Mouse (Mus musculus) lung, postnatal 25 days (tissue): ENCODE results near the gene Rpl38.

Experiments used
- DNase-seq: peaks from one replicate; pipeline ENCODE4 v3.0.0; 2022; ENCODE audit warnings: low spot score

Rpl38 gene

DNA sequence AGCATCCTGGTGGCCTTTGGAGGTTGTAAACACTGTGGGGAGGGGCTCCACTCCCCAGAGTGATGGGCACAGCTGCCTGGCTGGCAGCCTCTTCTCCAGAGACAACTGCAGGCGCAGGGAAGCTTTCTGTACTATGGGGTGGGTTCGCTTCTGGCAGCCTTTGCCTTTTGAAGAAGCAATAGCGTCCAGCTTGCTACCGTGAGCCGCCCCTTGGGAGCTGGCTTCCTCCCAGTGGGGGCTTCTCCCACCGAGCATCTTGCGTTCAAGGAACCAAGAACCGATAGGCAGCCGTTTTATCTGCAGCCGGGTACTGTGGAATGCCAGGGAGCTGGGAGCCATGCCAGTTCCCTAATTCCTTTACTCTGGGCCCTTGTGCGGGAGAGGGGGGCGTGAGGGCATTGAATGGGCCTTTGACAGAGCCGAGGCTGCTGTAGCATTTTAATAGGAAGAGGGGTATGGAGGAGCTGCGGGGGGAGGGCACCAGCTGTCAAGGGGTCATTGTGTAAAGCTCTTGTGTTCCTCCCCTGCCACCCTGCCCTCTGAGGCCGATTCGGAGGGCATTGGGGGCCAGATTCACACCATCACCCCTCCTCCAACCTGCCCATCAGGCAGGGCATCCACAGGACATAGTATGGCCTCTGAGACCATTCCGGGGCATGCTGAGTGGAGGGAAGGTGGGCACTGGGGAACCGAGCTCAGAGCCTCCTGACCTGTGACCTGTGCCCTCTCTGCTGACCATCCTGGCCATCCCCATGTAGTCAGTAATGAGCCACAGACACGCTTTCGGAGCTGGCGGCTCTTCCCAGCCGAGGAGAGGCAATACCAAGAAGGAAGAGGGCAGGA, 36.0 kb downstream of the Rpl38 start:
- no peak for DNase-seq

DNA sequence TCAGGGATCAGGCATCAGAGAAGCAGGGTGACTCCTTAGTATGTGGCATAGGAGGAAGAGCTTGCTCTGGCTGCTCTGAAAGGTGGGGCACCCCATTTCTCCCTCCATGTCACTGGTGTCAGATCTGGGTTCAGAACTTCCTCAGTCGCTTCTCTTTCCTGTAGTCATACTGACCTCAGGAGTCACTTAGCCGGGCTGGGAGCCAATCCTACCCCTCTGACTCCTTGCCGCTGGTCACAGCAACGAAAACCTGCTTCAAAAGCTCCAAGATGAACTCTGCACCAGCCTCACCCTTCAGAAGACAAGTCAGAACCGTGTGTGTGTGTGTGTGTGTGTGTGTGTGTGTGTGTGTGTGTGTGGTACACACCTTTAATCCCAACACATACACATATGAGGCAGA, 38.0 kb downstream of the Rpl38 start:
- DNase-seq = no peak

DNA sequence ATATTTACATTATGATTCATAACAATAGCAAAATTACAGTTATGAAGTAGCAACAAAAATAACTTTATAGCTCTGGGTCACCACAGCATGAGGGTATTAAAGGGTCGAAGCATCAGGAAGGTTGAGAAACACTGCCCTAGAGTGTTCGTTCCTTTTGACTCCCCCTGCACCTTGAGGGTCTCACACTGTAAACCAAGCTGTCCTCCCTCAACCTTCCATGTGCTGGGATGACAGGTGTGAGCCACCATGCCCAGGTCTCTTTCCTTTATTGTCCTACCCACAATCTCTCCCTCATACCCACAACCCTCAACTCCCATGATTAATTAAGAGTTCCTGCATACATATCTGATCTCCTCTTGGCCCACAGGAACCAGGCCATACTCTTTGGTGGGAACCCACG, 43.1 kb downstream of the Rpl38 start:
- no peak for DNase-seq

DNA sequence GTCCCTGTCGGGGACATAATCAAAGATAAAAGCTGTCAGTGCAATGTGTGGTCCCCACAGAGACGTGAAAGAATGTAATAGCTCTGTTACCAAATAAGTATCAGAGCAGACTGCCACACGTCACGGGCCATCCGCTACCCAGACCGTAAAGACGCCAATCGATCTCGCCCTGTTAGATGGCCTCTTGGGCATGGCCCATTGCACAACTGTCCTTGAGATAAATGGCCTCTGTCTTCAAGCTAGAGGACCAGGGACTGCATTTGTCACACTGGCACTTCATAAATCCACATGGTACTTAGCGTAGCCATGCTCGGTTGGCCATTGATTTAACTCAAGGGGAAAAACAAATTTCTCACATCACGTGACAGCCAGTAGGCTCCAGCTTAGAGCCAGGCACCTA, 43.5 kb downstream of the Rpl38 start:
- no peak for DNase-seq

DNA sequence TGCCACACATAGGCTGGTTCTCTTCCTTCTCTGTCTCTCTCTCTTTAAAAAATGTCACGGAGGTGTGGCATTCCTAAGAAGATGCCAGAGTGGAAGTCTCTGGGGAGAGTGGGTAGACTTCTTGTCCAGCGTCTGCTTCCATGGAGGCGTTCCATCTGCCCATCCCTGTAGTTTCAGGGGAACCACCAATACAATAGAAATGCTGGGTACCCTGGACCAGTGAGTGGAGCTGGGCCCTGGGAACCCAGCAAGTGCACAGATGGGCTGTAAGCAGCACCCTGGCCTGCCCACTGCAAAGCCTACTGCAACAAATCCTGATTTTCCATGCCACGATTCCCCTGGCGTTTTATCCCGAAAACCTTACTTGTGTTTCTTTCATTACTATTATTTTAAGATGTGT, 46.2 kb downstream of the Rpl38 start:
- DNase-seq = no peak

DNA sequence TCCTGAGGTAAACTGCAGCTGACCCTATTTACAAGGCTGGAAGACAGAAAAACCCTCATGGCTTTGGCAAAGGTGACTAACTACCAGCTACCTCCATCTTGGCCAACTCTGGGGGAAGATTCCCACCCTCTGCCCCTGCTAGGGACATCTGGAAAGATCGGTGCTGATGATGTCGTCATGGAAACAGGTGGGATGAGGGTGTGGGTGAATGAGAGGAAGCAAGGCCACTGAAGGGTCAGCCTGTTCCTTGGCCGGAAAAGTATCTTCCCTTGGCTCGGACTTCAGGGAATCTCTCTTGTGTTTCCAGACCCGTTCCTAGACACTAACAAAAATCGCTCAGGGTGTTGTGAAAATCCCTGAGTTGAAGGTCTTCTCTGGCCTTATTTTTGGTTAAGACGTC, 47.2 kb downstream of the Rpl38 start:
- DNase-seq = no peak

DNA sequence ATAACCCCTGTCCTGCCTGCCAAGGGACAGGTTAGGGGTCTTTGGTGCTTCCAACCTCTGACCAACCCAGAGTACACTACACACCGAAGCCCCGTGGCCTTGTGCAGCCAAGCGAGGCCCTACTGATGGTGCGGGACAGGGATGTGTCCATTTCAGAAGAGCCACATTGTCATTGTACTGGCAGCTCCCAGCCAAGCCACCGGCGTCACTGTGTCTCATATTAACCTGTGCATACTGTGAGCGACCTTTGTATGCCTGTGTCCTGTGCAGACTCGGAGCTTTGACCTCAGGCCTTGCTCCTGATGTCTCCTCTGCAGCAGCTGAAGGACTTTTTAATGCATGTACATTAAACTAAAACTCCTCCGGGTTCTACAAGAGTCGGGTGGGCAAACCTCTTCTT, 52.2 kb downstream of the Rpl38 start:
- no peak for DNase-seq
